Mouse (Mus musculus): ENCODE data around the gene Gm45717. TPM values are rescaled to one million over a fixed set of nuclear protein-coding genes. Genes with fewer than 3 reads are reported as not detected.

The Gm45717 gene
- total RNA-seq, 2 experiments from 2014 or later, result not detected

DNA sequence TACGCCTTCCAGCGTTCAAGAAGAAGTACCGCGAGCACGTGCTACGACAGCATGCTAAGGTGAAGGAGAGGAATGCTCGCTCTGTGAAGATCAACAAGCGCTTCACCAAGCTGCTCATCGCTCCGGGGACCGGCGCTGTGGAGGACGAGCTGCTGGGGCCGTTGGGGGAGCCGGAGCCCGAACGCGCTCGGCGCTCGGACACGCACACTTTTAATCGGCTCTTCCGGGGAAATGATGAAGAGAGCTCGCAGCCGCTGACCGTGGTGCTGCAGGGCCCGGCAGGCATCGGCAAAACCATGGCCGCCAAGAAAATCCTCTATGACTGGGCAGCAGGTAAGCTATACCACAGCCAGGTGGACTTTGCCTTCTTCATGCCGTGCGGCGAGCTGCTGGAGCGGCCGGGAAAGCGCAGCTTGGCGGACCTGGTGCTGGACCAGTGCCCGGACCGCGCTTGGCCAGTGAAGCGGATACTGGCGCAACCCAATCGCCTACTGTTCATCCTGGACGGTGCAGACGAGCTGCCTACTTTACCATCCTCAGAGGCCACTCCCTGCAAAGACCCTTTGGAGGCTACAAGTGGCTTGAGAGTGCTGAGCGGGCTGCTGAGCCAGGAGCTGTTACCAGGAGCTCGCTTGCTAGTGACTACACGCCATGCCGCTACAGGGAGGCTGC lies 33.2 kb downstream of the Gm45717 start:
- Histone ChIP-seq H3K4me3 (peak overlapping the region; percentile 62), H3K27ac (no peak overlapping the region)
- DNase-seq, result peak; percentile 81
- TF ChIP-seq CTCF (IDR thresholded peaks at IDR 0.05), result no peak
- intact Hi-C loops (cut with DNase I), result no loop called here

DNA sequence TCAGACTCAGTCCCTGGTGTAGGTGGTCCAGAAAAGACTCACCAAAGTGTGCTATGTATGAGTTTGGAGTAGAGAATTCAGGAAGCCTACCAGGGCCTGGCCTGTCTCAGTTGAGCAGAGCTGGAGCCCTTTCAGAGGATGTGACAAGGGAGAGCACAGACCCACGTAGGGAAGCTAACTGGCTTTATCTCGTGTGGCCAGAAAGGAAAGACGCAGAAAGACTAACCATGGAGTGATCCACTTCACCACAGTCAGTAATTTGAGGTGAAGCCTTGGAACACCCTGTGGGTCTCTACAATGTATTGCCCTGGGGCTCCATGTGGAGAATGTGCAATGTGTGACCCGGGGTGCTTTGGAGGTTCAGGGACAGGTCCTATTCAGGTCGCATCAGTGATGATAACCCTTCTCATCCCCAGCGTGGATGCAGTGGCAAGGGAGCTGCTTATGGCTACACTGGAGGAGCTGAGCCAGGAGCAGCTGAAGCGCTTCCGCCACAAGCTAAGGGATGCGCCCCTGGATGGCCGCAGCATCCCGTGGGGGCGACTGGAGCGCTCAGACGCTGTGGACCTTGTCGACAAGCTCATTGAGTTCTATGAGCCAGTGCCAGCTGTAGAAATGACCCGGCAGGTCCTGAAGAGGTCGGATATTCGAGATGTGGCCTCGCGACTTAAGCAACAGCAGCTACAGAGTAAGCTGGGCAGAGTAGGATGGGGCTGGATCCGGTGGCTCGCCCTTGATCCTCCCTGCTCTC lies 34.3 kb downstream of the Gm45717 start:
- Histone ChIP-seq H3K27ac (no peak overlapping the region), H3K4me3 (no peak overlapping the region)
- no peak for TF ChIP-seq CTCF (IDR thresholded peaks at IDR 0.05)
- no peak for DNase-seq
- intact Hi-C loops (cut with DNase I), result no loop called here

DNA sequence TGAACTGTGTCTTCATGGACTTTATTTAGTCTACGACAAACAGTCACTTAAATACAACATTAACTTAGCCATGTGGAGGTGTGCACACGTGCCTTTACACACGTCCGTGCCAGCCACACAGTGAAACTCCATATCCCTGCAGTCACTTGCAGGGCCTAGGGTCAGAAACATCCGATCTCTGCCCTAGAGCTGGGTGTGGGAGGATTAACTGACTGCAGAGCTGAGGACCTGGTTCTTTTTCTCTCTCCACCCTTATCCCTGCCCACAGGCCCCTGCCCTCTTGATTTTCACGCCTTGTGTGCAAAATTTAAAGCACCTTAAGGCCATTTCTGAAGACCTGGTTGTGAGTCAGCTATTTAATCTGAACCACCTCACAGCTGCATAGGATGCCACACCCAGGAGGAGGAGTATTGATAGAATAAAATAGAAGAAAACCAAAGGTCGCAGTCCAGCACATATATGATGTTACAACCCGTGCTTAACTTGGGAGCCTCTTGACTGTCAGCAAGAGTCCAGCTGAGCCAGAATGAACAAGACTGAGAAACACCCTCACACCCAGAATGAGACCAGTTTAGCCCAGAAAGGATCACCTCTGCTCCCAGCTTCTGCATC lies 35.2 kb downstream of the Gm45717 start, which contains the start of gene Nlrp6:
Nlrp6 (plus strand) TSS at position 485 of the 612 bp plus-strand sequence.
- intact Hi-C loops (cut with DNase I), result no loop called here
- TF ChIP-seq CTCF (IDR thresholded peaks at IDR 0.05), result no peak
- Histone ChIP-seq H3K4me3 (no peak within 1 kb of the TSS), H3K27ac (no peak within 1 kb of the TSS)
- no peak for DNase-seq

DNA sequence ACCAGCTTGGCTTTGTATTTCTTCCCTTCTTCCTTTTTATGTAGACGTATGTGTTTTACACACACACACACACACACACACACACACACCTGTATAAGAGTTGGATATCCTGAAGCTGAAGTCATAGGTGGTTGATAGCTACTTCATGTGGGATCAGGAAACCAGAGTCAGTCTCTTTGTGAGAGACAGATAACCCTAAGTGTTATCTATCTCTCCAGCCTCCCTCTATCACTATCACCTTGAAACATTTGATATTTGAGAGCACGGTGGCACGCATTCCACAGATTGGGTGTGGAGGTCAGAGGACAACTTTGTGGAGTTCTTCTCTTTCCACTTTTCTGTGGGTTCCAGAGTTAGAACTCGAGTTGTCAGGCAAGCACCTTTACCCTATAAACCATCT lies 35.8 kb downstream of the Gm45717 start:
- intact Hi-C loops (cut with DNase I), result no loop called here
- H3K4me3 ChIP-seq, result no peak overlapping the region
- H3K27ac ChIP-seq, result no peak overlapping the region
- no peak for TF ChIP-seq CTCF (IDR thresholded peaks at IDR 0.05)
- DNase-seq, result no peak

DNA sequence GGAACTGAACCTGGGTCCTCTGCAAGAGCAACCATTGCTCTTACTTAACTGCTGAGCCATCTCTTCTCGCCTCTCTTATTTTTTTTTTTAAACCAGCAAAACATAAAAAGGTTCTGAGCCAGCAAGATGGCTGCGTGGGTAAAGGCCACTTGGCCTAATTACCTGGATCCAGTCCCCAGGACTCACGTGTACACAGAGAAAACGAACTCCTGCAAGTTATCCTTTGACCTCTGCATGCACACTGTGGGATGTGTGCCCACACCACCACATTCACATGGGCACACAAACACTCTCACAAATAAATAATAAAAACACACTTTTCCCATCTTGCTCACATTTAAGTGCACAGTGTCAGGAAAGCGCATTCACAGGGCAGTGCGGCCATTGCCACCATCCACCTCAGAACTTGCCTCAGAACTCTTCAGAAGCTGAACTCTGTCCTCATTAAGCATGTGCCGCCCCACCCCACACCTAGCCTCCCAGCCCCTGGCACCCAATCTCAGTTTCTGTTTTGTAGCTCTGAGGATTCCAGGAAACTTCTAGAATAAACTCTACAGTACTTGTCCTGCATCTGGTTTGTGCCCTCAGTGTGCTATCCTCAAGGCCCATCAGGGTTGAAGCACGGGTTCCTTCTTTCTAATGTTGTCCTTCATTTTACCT lies 41.6 kb downstream of the Gm45717 start:
- no peak overlapping the region for H3K4me3 ChIP-seq
- intact Hi-C loops (cut with DNase I), result no loop called here
- DNase-seq, result no peak
- TF ChIP-seq CTCF (IDR thresholded peaks at IDR 0.05), result no peak
- H3K27ac ChIP-seq, result no peak overlapping the region

- TF ChIP-seq CTCF (IDR thresholded peaks at IDR 0.05), result no peak
- intact Hi-C loops (cut with DNase I), result no loop called here
- Histone ChIP-seq H3K27ac (no peak overlapping the region), H3K4me3 (no peak overlapping the region)
- DNase-seq, result no peak
Observed at GRCm38 (mm10) chr7:140912846-140913482, 42.8 kb downstream of the Gm45717 start.

DNA sequence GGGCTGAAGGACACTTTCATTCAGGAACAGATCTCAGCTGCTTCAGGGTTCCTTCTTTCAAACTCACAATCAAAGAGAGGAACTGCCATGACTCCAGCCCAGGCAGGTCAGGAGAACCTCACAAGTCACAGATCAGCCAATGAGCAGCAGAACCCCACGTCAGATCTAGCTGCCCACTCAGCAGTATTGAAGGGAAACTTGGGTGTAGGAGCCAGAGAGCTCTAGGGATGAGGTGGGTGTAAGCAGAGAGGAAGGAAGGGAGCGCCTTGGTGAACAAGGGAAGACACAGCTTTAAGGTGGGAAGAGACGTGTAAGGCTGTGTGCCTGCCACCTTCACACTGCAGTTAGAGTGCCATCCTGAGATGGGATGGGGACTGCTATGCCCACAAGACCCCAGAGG lies 43.4 kb downstream of the Gm45717 start:
- intact Hi-C loops (cut with DNase I), result no loop called here
- DNase-seq, result no peak
- Histone ChIP-seq H3K4me3 (no peak overlapping the region), H3K27ac (no peak overlapping the region)
- TF ChIP-seq CTCF (IDR thresholded peaks at IDR 0.05), result no peak

DNA sequence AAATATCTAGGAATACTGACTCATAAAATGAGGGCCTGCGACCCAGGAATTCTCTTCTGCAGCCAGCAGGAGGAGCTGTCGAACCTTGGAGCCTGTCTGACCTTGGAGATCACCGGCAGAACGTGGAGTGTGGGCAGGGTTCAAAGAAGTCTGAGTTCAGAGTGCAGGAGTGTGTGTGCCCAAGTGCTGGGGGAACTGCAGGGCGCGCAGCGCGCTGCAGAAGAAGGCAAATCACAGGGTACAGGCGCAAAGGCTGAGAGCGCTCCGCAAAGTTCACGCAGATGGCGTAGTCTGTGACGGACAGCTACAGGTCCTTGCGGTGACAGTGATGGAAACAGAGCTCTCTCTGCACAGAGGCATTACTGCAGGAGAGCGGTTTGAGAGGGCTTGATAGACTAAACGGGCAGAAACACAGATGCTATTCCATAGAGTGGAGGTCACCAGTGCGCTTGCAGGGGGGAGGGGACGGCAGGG lies 47.1 kb downstream of the Gm45717 start:
- intact Hi-C loops (cut with DNase I), result loop anchor here (1.0 to 5.0 kb wide), 2 partner anchors 99 to 140 kb away; no protein-coding TSS in a partner anchor
- TF ChIP-seq CTCF (IDR thresholded peaks at IDR 0.05), result peak; percentile 89
- H3K4me3 ChIP-seq, result peak overlapping the region; percentile 73
- peak overlapping the region; percentile 63 for H3K27ac ChIP-seq
- peak; percentile 80 for DNase-seq

DNA sequence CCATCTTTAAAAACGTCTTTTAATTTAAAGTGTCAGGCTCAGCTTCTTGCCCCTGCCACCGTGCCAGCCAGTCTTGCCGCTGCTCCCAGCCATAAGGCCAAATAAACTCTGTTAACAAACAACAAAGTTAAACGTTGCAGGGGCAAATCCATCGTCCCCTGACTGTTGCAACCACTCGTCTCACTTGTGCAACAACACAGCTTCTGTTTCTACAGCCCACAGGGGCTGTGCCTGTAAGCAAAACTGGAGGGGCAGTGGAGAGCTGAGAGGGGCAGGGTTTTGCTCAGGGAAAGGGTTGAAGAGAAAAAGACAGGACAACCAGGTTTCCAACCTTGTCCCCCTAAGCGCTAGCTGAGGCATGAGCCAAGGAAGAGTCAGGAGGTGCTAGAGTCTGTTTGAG lies 47.6 kb downstream of the Gm45717 start:
- H3K27ac ChIP-seq, result no peak overlapping the region; the same call in 1 of the 2 replicates
- intact Hi-C loops (cut with DNase I), result loop anchor here (1.0 to 5.0 kb wide), 2 partner anchors 99 to 140 kb away; no protein-coding TSS in a partner anchor
- no peak overlapping the region; the same call in 1 of the 2 replicates for H3K4me3 ChIP-seq
- no peak for DNase-seq
- no peak for TF ChIP-seq CTCF (IDR thresholded peaks at IDR 0.05)

GRCm38 (mm10) chr7:140907697-140908096 lies 48.0 kb downstream of the Gm45717 start:
- DNase-seq, result no peak
- no peak overlapping the region for H3K4me3 ChIP-seq
- TF ChIP-seq CTCF (IDR thresholded peaks at IDR 0.05), result peak; percentile 37
- intact Hi-C loops (cut with DNase I), result loop anchor here (1.0 to 5.0 kb wide), 3 partner anchors 51 to 141 kb away; no protein-coding TSS in a partner anchor
- H3K27ac ChIP-seq, result no peak overlapping the region

DNA sequence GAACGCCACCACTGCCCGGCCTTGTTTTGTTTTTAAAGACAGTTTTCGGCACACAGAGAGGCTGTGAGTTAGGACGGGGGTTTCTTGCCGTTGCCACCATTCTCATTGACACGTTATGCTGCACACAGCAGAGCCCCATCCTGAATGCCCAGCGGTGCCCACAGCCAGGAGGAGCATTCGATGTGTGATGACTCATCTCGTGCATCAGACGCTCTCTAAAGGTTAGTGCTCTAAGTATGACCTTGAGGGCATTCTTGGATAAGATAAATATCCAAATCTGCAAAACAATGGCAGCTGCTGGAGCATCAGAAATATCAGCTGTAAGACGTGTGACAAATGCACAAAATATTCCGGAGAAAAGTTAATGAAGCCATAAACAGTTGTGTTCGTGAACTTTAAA lies 48.6 kb downstream of the Gm45717 start:
- no peak overlapping the region for H3K4me3 ChIP-seq
- intact Hi-C loops (cut with DNase I), result loop anchor here (2.0 to 5.0 kb wide), 2 partner anchors 52 to 100 kb away; no protein-coding TSS in a partner anchor
- TF ChIP-seq CTCF (IDR thresholded peaks at IDR 0.05), result no peak
- no peak overlapping the region for H3K27ac ChIP-seq
- no peak for DNase-seq

GRCm38 (mm10) chr7:140905642-140906081 lies 50.1 kb downstream of the Gm45717 start:
- no peak overlapping the region for H3K4me3 ChIP-seq
- intact Hi-C loops (cut with DNase I), result loop anchor here (2.0 to 5.0 kb wide), 2 partner anchors 53 to 102 kb away; no protein-coding TSS in a partner anchor
- no peak for DNase-seq
- H3K27ac ChIP-seq, result no peak overlapping the region
- TF ChIP-seq CTCF (IDR thresholded peaks at IDR 0.05), result no peak

All from gastrocnemius, adult 2 months (tissue).